11 mouse cellular contexts compared by ENCODE assay signal in genomic region chr3:131921161-131921560, GRCm38 (mm10).
A peak's percentile ranks its signal among the peaks of the same experiment; 100 is the strongest.
DNase-seq lines count a peak whose midpoint lies in the region; ATAC-seq and TF ChIP-seq lines count a peak whose summit lies in the region.
"Had no signal": no experiment of that assay in that cellular context is flagged by ENCODE, and none has a peak within 500 bp of the region (broad histone marks: within the 10 kb centered on the region; RNA-seq: fewer than 3 reads in every experiment).

No protein-coding gene starts in this region.

- DNase-seq in embryo, embryonic 10 days (ENCODE audit: low spot score) = peak; percentile 37
- no peak for DNase-seq in embryo, embryonic 11 days
- DNase-seq in lung, embryonic 14.5 days = peak; percentile 52
- DNase-seq in lung, adult 18-20 months = no peak
- DNase-seq in adrenal gland, postnatal 14 days = peak; percentile 40
- peak; percentile 7 for DNase-seq in lung, postnatal 14 days
- DNase-seq in left cerebral cortex, postnatal 36 days (ENCODE audit: low spot score in 2 of 2) = no peak
- DNase-seq in spleen, adult 18-20 months = no peak
- DNase-seq: liver, embryonic 13.5 days had no signal

- no peak for ATAC-seq in lung, embryonic 14.5 days (ENCODE audit: insufficient read depth)

- H3K4me3 ChIP-seq in lung, embryonic 14.5 days (ENCODE audit: low read depth, low read length) = no peak overlapping the region
- H3K4me3 ChIP-seq: liver, embryonic 13.5 days; neural tube, embryonic 12.5 days; stomach, embryonic 15.5 days had no signal

- H3K4me1 ChIP-seq in lung, embryonic 14.5 days (ENCODE audit: insufficient read depth) = no peaks in the 10 kb centered on the region
- H3K4me1 ChIP-seq: liver, embryonic 13.5 days; neural tube, embryonic 12.5 days; stomach, embryonic 15.5 days had no signal

- H3K4me2 ChIP-seq in lung, embryonic 14.5 days = no peak overlapping the region
- H3K4me2 ChIP-seq: liver, embryonic 13.5 days; neural tube, embryonic 12.5 days; stomach, embryonic 15.5 days had no signal

- peak; percentile 54 for TF ChIP-seq CTCF in lung, embryonic 14.5 days (IDR thresholded peaks at IDR 0.05; ENCODE audit: low read depth)

- WGBS in lung, embryonic 14.5 days = 77% methylated on average over 6 of the region's 6 CpGs

- intact Hi-C loops in left cerebral cortex, postnatal 36 days (cut with DNase I) = no loop called here

- no peaks in the 10 kb centered on the region for H3K36me3 ChIP-seq in lung, embryonic 14.5 days (ENCODE audit: insufficient read depth)
- H3K36me3 ChIP-seq: liver, embryonic 13.5 days; neural tube, embryonic 12.5 days; stomach, embryonic 15.5 days had no signal

- H3K27me3 ChIP-seq in lung, embryonic 14.5 days (ENCODE audit: insufficient read depth, low read length) = no peaks in the 10 kb centered on the region
- H3K27me3 ChIP-seq: liver, embryonic 13.5 days; neural tube, embryonic 12.5 days; stomach, embryonic 15.5 days had no signal

- 0 out of 2 replicates have a peak, but pooled peaks cover 3% of the 10 kb centered on the region for H3K9me3 ChIP-seq in lung, embryonic 14.5 days (ENCODE audit: low read depth, low read length)
- H3K9me3 ChIP-seq: liver, embryonic 13.5 days; neural tube, embryonic 12.5 days; stomach, embryonic 15.5 days had no signal

- H3K27ac ChIP-seq in lung, embryonic 14.5 days (ENCODE audit: low read depth) = no peak overlapping the region
- H3K27ac ChIP-seq: liver, embryonic 13.5 days; neural tube, embryonic 12.5 days; stomach, embryonic 15.5 days had no signal

- no peak overlapping the region for H3K9ac ChIP-seq in lung, embryonic 14.5 days
- H3K9ac ChIP-seq: liver, embryonic 13.5 days; neural tube, embryonic 12.5 days; stomach, embryonic 15.5 days had no signal

Comparison
In these comparisons a context has a peak if more than half of its experiments do, and no peak if none do; other contexts are left out.
1. DNase-seq: peak in embryo, embryonic 10 days (single experiment), lung, embryonic 14.5 days (single experiment), adrenal gland, postnatal 14 days (single experiment) and lung, postnatal 14 days (single experiment); none in embryo, embryonic 11 days (single experiment), lung, adult 18-20 months (0 of 2), left cerebral cortex, postnatal 36 days (0 of 2) and spleen, adult 18-20 months (0 of 2).